Mouse (Mus musculus): ENCODE measurements at regions not wholly inside any gene's neighbourhood (a gene's known extent, or its start where the extent isn't known, plus 50 kb on each side); places are given as distances from the start of the nearest gene placed in this dataset.

DNA sequence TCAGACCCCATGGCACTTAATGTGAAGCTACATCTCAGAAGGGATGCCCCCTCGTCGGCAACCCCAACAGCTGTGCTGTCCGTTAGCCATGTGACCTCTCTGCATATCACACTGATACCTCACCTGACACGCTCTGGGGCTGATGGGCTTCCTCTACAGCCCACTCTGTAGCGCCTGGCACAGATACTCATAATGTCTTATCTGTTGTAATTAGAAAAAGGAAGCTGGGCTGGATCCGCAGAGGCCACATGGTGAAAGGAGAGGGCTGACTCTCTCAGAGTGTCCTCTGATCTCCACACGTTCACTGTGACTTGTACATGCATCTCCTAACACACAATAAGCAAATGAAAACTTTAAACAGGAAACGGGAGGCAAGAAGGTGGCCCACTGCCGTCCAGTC is 126.5 kb upstream of the Meis1 start:
- no peak for DNase-seq (ENCODE audit: low read depth, low spot score)

DNA sequence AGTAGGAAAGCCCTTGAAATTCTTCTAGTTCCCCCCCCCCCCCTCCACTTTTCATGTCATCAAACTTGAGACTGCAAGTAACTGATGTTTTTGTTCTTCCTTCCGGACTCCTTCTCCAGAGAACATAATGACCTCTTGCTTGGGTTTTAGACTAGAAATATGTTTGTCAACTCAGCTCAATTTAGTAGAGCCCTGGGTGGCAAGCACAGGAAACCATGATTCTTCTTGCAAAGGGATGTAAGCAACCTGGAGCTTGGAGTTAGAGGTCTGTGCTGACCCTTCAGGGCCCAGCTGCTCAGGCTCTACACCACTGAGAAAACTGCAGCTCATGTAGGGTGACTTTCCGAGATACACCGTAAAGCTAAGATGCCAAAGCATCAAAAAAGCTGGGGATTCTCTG is 127.2 kb upstream of the Meis1 start:
- DNase-seq (ENCODE audit: low read depth, low spot score): no peak

DNA sequence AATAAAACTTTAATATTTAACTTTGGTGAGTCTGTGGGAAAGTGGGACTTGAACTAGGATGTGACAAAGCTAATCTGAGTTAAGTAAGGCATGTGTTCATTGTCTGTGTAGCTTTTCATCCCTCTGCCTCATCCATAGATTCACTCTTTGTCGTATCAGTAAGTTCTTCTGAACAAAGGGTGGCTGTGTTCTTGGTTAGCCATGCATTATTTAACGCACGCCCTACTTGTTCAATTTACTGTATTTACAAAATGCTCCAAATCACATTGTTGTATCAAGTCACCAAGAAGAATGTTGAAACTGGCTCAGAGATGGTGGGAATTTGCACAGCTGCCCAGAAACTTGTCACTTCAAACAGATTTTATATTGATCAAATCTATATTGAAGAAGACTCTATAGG is 132.2 kb upstream of the Meis1 start:
- no peak for DNase-seq (ENCODE audit: low read depth, low spot score)

DNA sequence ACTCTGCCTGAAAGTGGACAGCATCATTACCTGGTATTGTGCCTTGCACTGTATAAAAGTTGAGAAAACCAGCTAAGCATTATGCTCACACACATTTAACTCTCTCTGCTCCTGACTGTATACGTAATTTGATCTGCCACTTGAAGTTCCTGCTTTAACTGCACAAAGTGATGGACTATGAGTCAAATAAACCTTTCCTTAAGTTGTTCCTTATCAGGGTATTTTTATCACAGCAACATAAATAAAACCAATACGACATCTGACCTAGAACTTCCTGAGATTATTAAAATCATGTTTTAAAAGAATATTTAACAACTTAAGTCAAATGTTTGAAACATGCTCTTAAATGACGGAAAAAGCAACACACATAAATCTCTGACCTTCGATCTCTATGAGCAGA is 134.9 kb upstream of the Meis1 start:
- no peak for DNase-seq (ENCODE audit: low read depth, low spot score)

DNA sequence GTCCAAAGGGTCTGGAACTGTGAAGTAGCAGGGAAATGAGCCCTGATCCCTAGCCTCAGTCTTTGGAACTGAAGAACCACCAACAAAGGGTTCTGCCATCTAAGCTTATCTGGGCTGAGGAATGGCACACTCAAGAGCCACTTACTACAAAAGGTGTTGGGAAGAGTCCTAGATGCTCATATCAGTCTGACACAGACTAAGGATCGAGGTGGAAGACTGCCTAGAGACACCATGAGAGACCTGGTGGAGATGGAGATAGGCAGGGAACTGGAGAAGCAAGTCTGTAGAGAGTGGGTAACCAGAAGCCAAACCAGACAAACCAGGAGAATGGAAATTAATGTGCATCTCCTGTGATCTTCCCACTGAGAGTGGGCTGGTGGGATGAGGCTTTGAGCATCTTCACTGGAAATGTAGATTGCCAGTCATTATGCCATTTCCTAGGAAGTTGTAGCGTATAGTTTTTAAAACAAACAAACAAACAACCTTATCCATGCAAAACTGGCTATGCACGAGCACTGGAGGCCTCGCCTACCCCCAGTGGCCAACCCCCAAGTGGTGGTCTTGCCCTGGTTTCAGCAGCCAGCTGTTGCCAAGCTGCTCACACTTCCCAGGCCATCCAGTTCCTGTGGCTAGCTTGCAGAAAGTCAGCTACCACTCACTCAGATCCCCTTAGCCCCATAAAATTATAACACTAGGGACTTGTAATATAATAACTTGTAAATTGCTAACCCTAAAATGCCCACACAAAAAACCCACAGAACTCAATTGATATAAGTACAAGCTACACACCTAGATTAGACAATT is 136.2 kb upstream of the Meis1 start:
- DNase-seq (ENCODE audit: low read depth, low spot score): no peak

DNA sequence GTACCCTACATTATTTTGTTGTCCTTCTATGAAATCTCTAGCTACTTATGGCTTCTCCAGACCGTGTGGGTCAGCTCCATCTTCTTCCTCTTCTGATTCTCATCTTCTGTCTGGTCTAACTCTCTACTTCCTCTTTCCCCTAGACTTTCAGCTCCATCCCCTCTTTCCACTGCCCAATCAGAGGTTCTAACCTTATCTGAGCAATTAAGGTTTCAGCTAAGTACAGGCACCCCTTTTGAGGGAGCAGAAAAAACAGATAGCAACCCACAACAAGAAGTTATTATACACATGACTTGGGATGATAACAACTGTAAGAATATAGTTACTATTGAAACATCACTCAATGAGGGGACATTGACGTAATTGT is 136.8 kb upstream of the Meis1 start:
- no peak for DNase-seq (ENCODE audit: low read depth, low spot score)

DNA sequence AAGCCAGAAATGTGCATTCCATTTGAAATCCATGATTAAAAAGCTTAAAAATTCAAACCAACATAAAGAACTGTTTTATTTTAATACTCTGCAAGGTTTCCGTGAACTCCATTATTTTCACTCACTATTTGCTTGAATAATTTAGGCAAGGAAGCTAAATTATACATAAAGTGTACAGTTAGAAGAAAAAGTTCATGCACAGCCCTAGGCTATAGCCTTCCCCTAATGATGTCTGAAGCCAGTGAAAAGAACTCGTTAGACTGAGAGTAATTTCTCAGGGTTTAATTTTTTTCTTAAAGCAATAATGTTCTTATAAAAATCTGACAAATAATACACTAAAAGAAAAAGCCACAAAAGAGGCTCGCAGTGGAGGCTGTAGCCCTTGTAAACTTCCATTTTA is 141.4 kb upstream of the Meis1 start:
- no peak for DNase-seq (ENCODE audit: low read depth, low spot score)

DNA sequence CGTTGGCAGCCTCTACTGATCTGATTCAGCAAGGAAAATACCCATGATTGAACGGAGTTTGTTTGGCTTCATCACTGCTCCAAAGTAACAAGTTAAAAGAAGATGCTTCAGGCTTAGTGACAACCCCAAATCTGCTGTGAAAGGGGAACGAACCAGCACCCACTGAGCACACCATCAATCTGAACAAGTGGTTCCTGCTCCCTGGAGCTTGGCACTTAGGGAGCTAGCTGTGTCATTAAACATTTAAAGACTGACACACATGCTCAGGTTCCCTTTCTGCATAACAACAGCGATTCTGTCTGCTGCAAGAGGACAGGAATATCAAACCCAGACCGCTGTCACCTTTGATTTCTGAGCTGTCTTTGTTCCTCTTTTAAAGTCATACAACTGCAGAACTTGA is 141.9 kb upstream of the Meis1 start:
- no peak for DNase-seq (ENCODE audit: low read depth, low spot score)

DNA sequence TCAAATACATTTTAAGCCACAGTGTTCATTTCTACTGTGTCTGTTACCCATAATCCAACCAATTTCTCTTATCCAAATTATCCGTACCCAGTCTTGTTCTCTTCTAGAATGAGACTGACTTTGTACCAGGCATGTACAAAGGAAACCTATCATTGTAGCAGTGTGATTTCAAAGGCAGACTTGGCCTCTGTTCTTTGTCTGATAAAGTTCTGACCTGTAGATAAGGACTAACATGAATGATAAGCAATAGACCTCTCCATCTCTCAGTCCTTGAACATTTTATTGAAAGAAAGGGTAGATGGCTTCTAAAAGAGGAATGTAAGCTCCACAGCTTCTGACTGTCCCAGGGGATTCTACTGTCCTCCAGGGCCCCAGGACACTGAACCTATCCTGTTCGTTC is 152.2 kb upstream of the Meis1 start:
- DNase-seq (ENCODE audit: low read depth, low spot score): no peak

DNA sequence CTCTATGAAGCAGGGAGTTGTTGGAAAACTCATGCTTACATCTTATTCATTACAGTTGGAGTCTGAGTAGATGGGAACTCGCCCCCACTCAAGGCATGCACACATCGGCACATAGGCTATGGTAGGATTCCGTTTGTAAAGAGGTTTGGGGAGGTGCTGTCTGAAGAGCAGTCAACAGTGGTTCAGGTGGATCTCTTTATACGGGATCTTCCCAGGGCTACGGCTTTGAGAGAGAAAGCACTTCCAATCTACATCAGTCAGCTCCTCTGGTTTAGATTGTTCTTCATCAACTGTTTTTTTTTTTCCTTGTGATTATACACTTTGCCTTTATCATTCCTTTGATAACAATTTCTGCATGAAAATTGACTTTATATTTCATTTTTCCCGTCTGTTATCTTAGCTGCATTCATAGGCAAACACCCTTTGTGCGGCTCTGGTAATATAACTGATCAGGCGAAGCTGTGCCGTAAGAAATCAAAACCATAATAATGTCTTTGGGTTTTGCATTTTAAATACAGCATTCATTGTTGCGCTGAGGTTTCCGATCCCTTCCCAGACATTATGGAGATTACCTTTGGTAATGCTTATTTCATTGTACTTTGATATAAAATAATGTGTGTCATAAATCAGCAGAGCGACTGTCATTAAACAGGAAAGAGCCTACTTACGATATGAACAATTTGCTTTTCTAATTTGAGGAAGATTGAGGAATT is 155.7 kb upstream of the Meis1 start:
- no peak for DNase-seq (ENCODE audit: low read depth, low spot score)

DNA sequence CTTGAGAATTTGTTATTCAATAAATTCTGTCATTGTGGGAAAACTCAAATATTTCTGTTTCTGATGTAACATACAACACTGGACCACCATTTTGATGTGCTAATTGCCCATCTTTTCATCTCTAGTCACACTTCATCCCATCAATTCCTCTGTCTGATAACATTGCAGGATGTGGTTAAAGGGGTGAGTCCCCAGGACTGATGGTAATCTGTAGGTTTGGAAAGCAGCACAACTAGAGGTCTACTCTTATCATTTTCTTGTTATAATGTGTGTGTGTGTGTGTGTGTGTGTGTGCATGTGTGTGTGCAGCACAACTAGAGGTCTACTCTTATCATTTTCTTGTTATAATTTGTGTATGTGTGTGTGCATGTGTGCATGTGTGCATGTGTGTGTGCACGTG is 160.5 kb upstream of the Meis1 start:
- no peak for DNase-seq (ENCODE audit: low read depth, low spot score)

DNA sequence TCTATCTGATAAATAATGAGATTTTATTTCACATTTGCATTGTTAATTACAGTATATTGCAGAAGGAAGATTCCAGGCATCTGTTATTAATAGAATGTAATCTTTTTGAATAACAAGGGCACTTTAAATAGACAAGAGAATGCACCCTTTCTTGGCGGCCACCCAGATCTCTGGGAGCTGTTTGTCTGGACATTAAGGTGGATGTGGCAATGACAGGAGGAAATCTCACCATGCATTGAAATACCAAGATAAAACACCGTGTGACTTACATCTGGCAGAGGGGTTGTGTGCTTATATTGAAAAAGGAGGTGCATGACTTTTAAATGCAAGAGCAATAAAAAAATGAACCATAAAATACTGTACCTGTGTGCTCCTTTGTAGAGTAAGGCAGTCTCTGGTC is 171.0 kb upstream of the Meis1 start:
- DNase-seq (ENCODE audit: low read depth, low spot score): no peak

DNA sequence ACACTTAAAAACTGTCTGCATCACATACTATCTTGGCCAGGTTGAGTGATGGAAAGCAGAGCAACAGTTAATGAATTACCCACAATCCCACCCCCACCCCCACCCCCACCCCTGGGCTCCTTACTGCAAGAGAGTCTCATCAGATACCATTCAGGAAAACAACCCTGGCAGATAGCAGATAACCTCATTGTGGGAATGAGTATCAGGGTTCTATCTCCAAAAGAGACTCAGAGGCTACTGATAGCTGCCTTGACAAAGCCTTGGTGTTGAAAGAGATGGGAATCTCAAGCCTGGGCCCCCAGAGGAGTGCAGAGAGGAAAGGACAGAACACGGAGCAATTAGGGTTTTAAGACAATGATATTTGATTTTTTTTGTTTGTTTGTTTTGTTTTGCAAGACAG is 175.7 kb upstream of the Meis1 start:
- DNase-seq (ENCODE audit: low read depth, low spot score): no peak

DNA sequence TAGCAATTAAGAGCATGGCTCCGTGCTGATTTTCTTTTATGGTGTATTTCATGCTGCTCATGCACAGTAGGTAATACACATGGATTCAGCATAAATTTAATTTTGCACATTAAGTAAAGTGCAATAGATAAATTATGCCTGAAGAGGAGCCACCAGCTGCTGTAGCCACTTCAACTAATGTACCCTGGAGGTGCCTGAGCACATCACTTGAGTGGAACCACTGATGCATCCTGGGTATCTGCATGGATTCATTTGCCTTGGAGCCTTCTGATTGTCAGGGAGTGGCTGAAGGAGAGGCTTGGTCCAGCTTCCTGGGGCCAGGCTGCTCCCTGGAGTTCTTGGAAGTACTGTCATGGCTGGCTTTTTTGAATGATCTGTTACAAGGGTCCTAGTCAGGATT is 179.0 kb upstream of the Meis1 start:
- DNase-seq (ENCODE audit: low read depth, low spot score): no peak

DNA sequence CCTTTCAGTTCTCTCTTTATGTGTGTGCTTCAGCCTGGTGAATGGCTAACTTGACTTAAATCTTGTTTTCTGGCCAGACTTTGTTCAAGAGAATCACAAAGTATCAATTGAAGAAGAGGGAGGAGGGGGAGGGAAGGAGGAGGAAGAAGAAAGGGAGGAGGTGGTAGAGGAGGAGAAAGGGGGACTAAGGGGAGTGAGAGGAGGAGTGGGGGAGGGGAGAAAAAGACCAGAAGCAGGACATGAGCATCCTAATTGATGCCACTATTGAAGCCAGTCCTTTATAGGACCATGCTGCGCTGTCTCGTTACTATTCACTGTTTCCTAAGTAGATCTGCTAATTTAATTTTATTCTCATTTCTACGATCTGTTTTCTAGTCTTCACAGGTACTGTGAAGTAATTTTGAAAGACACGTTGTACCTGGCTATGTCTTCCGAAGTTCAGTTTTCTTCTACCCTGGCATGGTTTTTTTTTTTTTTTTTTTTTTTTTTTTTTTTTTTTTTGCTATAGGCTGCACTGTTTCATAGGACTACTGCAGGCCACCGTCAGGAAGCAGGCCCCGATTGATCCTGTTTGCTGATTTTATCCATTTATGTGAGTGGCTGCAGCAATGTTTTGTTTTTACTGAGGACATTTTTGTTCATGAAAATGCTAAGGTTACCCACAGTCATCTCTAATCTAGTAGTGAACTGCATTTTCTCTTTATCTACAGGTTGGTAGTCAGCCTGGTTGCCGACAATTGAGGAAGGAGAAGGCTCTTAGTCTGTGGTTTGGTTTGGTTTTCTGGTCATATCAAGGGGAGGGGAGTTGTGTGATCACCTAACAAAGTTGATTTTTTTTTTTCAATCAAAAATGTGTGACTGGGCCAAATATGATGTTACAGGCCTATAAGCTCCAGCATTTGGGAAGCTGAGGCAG is 184.1 kb upstream of the Meis1 start:
- no peak for DNase-seq (ENCODE audit: low read depth, low spot score)

DNA sequence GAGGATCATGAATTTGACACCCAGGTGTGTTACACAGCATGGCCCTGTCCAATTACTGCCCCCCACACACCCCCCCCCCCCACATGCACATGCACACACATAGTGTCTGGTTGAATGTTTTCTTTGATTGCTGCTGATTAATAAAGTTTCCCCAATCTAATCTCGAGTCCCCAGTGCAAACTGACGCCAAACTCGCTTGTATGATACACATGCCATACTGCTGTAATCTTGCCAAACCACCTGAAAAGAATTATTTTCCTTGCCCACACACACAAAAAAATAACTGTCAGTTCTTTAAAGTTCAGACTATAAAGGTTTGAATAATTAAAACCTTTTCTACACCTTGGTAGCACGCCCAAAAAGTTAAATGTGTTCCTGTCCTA is 184.7 kb upstream of the Meis1 start:
- no peak for DNase-seq (ENCODE audit: low read depth, low spot score)

DNA sequence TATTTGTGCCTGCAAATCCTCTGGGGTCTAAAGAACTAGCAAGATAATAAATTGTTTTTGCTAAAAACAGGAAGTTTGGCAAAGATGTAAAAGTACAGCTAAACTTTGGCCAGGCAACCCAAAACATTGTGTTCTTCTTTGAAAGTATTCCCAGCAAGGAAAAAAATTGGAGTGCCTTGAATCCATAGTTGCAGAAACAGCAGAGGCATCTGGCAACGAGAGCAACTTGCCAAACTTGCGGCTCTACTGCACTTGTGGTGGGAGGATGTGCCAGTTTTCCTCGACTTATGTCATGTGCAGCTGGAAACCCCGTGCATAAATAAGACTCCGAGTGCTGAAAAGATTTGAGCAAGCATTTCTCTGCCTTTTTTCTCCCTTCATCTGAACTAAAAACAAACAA is 185.2 kb upstream of the Meis1 start:
- no peak for DNase-seq (ENCODE audit: low read depth, low spot score)

DNA sequence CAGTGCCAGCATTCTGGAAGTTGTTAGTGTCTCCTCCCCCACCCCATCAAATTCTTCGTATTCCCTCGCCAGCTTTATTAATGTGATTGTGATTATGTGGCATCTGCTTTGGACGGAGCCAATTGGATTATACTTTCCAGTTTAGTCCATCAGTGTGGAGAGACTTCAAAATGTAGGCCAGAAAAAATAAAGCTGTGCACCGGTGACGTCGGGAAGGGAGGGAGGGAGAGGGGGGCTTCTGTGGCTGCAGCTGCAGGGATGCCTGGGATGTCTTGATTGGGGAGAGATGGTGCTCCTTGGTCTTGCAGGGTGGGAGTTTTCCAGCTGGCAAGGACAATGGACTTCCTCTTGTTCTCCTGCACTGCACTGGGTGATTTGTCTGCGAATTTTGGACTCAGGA is 185.7 kb upstream of the Meis1 start:
- no peak for DNase-seq (ENCODE audit: low read depth, low spot score)

DNA sequence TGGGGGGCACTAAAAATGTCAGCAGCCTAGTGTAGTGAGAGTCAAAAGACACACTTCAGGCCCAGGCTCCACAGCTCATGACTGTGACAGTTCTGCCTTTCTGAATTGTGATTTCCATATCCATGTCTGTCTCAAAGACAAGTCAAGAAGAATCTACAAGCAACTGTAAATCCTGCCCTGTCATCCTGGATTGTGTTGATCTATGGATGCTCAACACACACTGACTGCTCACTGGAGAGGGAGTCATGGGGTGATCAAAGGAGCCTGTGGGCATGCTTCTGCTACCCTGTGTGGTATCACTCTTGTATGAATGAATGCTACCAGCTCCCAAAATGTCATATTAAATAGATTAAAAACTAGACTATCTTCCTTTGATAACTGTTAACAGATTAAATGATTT is 186.4 kb upstream of the Meis1 start:
- no peak for DNase-seq (ENCODE audit: low read depth, low spot score)

DNA sequence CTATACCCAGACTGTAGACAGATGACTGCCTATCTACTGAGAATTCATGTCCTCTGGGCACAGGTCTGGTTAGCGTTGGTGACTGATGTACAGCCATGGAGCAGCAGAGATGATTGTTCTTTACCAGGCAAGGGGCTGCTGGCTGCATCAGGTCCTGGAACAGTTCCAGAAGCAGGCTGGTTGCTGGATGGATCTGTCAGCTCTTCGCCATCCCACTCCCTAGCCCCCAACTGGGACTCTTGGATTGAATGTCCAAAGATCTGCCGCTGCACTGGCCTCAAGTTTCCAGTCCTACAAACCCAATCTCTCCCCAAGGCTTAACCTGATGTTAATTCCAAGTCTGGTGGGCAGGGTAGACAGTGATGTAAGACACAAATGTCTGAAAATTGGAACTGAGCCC is 200.7 kb upstream of the Meis1 start:
- DNase-seq (ENCODE audit: low read depth, low spot score): no peak

DNA sequence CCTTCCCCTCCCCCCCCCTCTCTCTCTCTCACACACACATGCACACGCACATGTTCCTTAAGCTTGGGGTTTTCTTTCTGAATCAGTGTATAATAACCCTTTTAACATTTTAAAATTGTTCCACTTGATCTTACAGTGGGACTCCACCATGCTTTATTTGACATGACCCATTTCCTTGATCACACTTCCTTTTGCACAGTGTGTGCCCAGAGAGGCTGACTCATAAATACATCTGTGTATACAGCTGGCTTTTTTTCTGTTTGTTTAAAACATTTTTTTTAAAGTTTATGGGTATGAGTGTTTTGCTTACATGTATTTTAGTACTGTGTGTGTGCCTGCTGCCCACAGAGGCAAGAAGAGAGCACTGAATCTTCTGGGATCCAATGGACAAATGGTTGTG is 202.7 kb upstream of the Meis1 start:
- DNase-seq (ENCODE audit: low read depth, low spot score): peak; percentile 9

DNA sequence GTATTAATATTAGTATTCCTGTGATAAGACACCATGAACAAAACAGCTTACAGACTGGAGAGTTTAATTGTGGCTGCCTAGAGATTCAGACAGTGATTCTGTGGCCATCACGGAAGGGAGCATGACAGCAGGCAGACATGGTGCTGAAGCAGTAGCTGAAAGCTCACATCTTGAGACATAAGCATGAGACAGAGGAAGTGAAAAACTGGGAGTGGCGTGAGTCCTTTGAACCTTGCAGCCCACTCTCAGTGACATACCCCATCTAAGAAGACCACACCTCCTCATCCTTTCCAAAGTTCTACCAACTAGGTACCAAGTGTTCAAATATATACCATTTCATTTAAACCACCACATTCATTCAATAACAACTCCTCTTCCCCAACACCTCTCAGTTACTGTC is 208.0 kb upstream of the Meis1 start:
- DNase-seq (ENCODE audit: low read depth, low spot score): no peak

DNA sequence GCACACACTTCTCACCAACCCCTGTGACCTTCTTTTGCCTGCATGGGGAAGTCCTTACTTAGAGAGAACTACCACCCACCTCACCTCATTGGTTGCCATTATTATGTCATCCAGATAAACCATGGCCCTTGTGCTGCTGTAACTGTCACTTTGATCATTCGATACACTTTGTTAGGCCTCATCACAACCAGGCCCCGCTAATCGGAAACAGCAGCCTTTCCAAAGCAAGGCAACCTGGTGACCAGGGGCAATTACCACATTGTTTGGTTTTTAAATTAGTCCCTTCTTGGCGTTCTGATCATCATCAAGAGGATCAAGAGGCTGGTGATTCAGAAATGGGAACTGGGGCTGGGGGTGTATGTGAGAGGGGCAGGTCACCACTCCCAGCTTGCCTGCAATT is 208.9 kb upstream of the Meis1 start:
- DNase-seq (ENCODE audit: low read depth, low spot score): no peak
